Comparison of ENCODE assay signal across 9 mouse cellular contexts in the genomic region with DNA sequence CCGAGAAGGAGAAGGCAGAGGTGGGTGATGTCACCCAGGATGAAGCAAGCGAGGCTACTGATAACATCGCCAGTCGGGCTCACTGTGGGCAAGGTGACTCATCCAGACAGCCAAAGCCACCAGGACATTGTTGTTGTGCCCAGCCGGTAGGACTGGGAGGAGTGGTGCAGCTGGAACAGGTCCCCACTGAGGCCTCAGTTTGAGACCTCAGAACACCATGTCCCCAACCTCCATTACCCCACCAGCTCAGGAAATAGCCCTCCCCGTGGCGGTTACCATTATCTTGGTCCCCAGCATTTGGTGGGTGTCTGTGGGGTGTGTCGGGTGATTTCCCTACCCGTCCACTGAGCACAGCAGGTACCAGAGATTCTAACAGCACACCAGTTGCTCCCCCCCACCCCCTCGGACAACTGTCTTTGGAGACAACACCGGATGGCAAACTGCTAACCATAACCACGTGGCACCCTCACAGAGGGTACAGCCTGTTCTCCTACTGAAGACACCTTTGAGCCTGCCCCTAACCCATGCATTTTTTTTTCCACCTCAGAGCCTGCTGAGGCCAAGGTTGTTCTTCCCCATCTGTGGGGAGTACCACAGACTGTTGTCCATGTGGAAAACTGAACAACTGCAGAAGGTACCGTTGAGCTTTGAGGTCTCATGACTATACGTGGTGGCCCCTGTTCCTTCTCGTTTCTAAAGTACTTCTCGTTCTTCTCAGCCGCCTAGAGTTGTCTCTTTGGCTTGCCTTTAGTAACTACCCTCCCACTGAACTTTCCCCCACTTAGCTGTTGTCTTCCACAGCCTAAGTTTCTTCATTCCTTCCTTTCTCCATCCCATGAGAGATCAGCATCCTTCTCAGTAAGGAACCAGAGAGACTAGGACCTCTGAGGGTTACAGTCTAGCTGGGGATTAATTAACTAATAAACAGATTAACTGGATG.
DNase-seq lines count a peak whose midpoint lies in the region; ATAC-seq lines count a peak whose summit lies in the region.
"Had no signal": no experiment of that assay in that cellular context is flagged by ENCODE, and none has a peak within 500 bp of the region (broad histone marks: within the 10 kb centered on the region; RNA-seq: fewer than 3 reads in every experiment).

No protein-coding gene starts in this region.

- H3K36me3 ChIP-seq in embryonic facial prominence, embryonic 13.5 days = no peaks in the 10 kb centered on the region
- H3K36me3 ChIP-seq in macrophage (ENCODE audit: inconsistent target) = no peaks in the 10 kb centered on the region
- H3K36me3 ChIP-seq in forebrain, embryonic 15.5 days = no peaks in the 10 kb centered on the region
- H3K36me3 ChIP-seq: midbrain, embryonic 12.5 days had no signal

- H3K79me2 ChIP-seq in macrophage (ENCODE audit: inconsistent target) = peaks cover 29% of the 10 kb centered on the region

- no peaks in the 10 kb centered on the region for H3K27me3 ChIP-seq in embryonic facial prominence, embryonic 13.5 days
- no peaks in the 10 kb centered on the region for H3K27me3 ChIP-seq in forebrain, embryonic 15.5 days
- H3K27me3 ChIP-seq: midbrain, embryonic 12.5 days had no signal

- no peaks in the 10 kb centered on the region for H3K9me3 ChIP-seq in embryonic facial prominence, embryonic 13.5 days
- no peaks in the 10 kb centered on the region for H3K9me3 ChIP-seq in forebrain, embryonic 15.5 days
- H3K9me3 ChIP-seq: midbrain, embryonic 12.5 days had no signal

- no peak overlapping the region for H3K9ac ChIP-seq in embryonic facial prominence, embryonic 13.5 days
- no peak overlapping the region for H3K9ac ChIP-seq in forebrain, embryonic 15.5 days (replicated peaks)
- H3K9ac ChIP-seq: midbrain, embryonic 12.5 days had no signal

- peaks cover 45% of the 10 kb centered on the region for H3K4me1 ChIP-seq in embryonic facial prominence, embryonic 13.5 days
- peaks cover 7% of the 10 kb centered on the region for H3K4me1 ChIP-seq in forebrain, embryonic 15.5 days

- no peak overlapping the region for H3K4me3 ChIP-seq in embryonic facial prominence, embryonic 13.5 days
- no peak overlapping the region for H3K4me3 ChIP-seq in macrophage (ENCODE audit: inconsistent target)
- H3K4me3 ChIP-seq in forebrain, embryonic 15.5 days = no peak overlapping the region
- H3K4me3 ChIP-seq: midbrain, embryonic 12.5 days had no signal

- no peak overlapping the region for H3K4me2 ChIP-seq in embryonic facial prominence, embryonic 13.5 days
- no peak overlapping the region for H3K4me2 ChIP-seq in forebrain, embryonic 15.5 days (replicated peaks)
- H3K4me2 ChIP-seq: midbrain, embryonic 12.5 days had no signal

- H3K27ac ChIP-seq in embryonic facial prominence, embryonic 13.5 days = peak overlapping the region; percentile 4; the same call in 1 of the 2 replicates
- peak overlapping the region; percentile 99 for H3K27ac ChIP-seq in macrophage
- H3K27ac ChIP-seq in forebrain, embryonic 15.5 days (replicated peaks) = no peak overlapping the region
- H3K27ac ChIP-seq: midbrain, embryonic 12.5 days had no signal

- no peak for ATAC-seq in embryonic facial prominence, embryonic 13.5 days (ENCODE audit: insufficient number of reproducible peaks, insufficient read depth, low FRiP score, low TSS enrichment, low read depth)
- no peak for ATAC-seq in forebrain, embryonic 15.5 days (replicated peaks)

- WGBS in embryonic facial prominence, embryonic 13.5 days = 89% methylated on average over 17 of the region's 17 CpGs
- 10% methylated on average over 17 of the region's 17 CpGs for WGBS in macrophage (ENCODE audit: missing documents)
- 84% methylated on average over 17 of the region's 17 CpGs for WGBS in forebrain, embryonic 15.5 days

- peak; percentile 51 for DNase-seq in ovary, adult 18-20 months (ENCODE audit: low spot score)
- DNase-seq in ovary, postnatal 36 days (ENCODE audit: low spot score) = no peak
- DNase-seq in thymus, postnatal 4 days = peak; percentile 74
- DNase-seq in testis, postnatal 14 days (ENCODE audit: low spot score) = no peak
- DNase-seq in layer of hippocampus, postnatal 36 days = no peak

Comparison
In these comparisons a context has a peak if more than half of its experiments do, and no peak if none do; other contexts are left out.
1. DNase-seq: peak in ovary, adult 18-20 months (single experiment) and thymus, postnatal 4 days (single experiment); none in ovary, postnatal 36 days (single experiment), testis, postnatal 14 days (single experiment) and layer of hippocampus, postnatal 36 days (0 of 2).